Mouse (Mus musculus) MN1 (cell line): Measurements from ENCODE around the gene Tmem114.

Source experiments
- DNase-seq: peaks from one replicate; pipeline ENCODE4 v3.0.0-alpha.2; 2016; ENCODE audit warnings: low spot score

Gene Tmem114

DNA sequence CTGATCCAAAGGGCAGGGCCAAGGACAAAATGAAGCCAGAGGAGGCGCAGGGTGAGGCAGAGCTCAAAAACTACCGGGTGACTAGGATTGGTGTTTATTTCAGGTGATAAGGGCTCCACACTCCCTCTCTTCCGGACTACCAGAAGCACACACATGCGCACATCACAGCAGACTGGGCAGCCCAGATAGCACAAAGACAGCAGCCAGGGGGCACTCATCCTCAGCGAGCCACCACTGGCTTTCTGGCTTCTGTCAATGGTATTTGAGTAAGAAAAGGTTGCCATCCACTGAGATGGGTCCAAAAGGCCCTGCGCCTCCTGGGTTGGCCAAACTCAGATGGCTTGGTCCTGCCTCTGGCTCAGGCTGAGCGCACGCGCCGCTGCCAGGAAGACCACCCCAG is 15.7 kb downstream of the Tmem114 start:
- DNase-seq: peak; percentile 41

GRCm38 (mm10) chr16:8406708-8407107 is 18.2 kb downstream of the Tmem114 start:
- DNase-seq: peak; percentile 78

GRCm38 (mm10) chr16:8402663-8403062 is 22.3 kb downstream of the Tmem114 start:
- no peak for DNase-seq

DNA sequence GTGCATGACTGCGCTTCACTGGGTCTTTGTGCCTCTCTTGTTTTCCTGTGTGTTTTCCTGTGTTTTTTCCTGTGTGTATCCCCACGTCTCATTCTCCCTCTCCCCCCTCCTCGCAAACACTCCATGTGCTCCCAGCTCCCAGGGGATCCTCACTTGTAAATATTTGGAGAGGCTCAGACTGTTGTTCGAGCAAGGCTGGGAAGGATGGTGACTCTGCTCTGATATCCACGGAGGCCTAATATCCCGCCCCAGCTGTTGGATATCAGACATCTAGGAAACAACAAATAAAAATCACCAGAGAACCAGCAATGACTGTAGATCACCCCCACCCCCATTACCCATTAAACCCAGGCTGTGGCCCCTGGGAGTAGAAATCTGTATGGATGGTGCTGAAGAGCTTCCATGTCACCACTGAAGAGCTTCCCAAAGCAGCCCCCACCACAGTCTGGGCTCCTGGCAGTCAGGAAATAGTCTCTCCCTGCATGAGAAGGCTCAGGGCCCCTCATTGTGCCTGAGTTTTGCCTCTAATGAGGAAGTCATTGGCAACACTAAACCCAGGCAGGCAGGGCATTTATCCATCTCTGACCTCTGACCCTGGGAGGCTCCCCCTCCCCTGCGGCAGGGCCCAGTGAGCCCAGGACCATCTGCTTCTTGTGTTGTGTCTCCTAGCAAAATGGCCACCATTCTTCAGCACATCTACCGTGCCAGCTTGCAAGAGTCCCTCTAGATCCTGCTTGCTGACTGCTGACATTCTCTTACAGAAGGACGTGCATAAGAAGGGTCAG is 23.6 kb downstream of the Tmem114 start:
- DNase-seq: no peak

DNA sequence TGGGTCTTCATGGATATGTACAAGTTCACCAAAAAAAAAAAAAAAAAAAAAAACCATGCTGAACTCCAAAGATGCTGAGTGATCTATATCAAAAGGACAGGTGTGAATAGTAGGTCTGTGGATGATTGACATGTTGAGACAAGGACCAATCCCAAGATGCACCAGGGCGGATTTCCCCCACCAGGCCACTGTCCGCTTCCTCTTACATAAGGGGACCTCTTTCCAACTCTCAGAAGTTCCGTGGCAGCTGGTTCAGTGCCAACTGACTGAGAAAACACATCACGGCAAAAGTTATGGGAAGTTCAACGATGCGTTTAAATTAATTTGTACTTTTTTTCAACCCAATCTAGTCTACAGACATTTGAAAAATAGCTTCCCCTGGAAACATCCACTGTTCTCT is 25.1 kb downstream of the Tmem114 start:
- DNase-seq: no peak

GRCm38 (mm10) chr16:8394946-8395345 is 30.0 kb downstream of the Tmem114 start:
- DNase-seq: no peak

DNA sequence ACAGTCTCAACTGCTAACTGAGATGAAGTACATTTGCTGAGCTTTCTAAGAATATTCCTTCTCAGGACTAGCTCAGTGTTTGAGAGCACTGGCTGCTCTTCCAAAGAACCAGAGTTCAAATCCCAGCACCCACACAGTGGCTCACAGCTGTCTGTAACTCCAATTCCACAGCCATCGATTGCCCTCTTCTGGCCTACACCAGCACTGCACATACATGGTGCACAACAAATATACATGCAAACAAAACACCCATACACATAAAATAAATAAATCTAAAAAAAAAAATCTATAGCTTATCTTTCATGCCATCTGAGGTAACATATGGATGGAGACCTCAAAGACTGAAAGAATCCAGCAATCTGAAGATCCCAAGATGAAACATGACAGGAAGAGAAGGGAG is 36.4 kb downstream of the Tmem114 start:
- no peak for DNase-seq

DNA sequence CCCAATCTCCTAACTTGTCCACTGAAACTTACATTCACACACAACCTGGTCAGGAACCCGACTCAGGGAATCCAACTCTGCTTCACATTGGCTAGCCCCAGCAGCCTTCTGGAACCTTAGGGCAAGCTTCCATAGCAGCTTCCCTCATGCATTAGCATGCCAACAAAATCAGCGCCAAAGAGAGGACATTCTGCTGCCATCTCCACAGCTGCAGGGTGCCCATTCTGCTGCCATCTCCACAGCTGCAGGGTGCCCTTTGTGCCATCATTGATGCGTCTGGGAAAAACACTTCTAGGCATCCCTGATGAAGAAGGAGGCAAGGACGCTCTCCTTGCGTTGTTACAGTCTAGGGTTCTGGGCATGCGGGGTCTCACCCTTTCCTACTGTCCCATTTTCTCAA is 38.5 kb downstream of the Tmem114 start:
- no peak for DNase-seq

DNA sequence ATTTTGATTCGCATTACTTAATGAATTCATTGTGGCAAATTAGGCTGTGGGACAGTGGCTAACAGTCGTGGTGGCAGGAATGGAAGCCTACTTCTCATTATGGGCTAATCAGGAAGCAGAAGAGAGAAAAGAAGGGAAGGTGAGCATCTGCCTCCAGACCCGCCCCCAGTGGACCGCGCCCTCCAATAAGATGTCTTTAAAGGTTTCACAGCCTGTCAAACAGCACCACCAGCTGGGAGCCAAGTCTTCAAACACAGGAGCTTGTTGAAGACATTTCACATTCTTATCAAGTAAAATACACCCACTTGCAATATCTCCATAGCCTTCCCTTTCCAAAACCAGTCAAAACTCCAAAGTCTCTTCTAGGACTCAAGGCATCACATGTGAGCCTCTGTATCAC is 39.3 kb downstream of the Tmem114 start:
- no peak for DNase-seq

- no peak for DNase-seq
These were observed 40.2 kb downstream of the Tmem114 start for GRCm38 (mm10) chr16:8384772-8385171.

GRCm38 (mm10) chr16:8383396-8383795 is 41.5 kb downstream of the Tmem114 start:
- no peak for DNase-seq

DNA sequence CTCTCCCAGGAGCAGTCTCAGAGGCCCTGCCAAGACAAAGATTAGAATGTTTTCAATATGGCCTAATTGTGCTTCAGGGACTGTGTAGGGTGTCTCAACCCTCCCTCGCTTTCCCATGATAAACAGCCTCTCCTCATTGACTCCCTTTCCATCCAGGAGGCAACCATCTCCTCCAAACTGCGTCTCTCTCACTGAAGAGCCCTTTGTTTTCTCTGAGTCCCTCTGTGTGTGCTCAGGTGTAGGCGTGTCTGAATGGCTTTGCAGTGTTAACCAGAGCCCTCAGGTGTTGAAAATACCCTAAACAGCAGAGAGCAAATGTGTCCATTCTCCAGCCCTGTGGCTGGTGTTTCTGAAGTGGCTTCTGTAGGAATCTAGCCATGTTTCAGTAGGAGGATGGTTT is 61.9 kb downstream of the Tmem114 start:
- no peak for DNase-seq
